Mouse (Mus musculus): ENCODE measurements around the gene Mark2.

DNA sequence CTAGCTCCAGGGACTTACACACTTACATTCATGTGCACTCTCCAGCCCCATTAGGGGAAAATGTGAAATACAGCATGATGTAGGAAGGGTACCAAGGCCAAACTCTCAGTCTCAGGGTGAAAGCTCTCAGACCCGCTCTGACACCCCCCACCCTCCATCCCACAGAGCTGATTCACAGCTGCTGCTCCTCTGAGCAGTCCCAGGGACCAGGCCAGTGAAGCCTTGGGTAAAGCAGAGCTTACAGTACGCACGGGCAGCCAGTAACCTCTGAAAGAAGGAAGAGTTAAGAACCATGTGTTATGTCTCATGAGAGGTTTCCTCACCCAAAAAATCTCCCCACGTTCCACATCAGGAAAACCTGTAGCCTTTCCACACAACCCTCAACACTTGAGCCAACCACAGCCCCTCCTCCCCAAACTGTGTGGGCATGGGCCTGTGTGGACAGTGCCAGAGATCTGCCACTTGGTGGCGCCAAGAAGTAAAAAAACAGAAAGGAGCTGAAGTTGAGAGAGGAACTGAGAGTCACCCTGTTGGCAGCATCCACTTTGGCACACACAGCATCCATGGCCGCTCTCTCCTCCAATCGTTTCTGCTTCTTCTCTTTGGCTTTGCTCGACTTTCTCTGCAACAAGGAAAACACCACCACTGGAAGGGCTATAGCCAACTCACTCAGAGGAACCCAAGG is 107.0 kb downstream of the Mark2 start:
- TF ChIP-seq TAL1 (IDR thresholded peaks at IDR 0.05; ENCODE audit: low read length) (no peak), GATA1 (IDR thresholded peaks at IDR 0.05; ENCODE audit: low read length) (no peak)

Measured in erythroblast, embryonic 14.5 days (primary cell).